Mouse (Mus musculus) urinary bladder, postnatal 0 days (tissue): ENCODE data around the gene Rnf39. TPM values are rescaled to one million over a fixed set of nuclear protein-coding genes. Genes with fewer than 3 reads are reported as not detected.

Experiments used
- polyA plus RNA-seq: library from polyadenylated mRNA; unstranded; fragments of >200 nt; fragmentation: Nextera tagmentation; extraction: Ambion mirVana; gene quantifications from 2 replicates; pipeline ENCODE4 v1.2.1, GENCODE M21; 2015

Gene Rnf39
- polyA plus RNA-seq = 5.2 and 7.4 TPM in 2 replicates

GRCm38 (mm10) chr17:36942791-36943471 is at the start of gene Rnf39:
Rnf39 (plus strand) TSS chr17:36942918.

GRCm38 (mm10) chr17:36897552-36898205 is 45.0 kb upstream of the Rnf39 start, which contains the start of gene Trim31:
Trim31 (plus strand) TSS chr17:36898118.

GRCm38 (mm10) chr17:36950981-36951947 is 8.5 kb downstream of the Rnf39 start, which contains the start of gene Ppp1r11:
Ppp1r11 (minus strand) TSS chr17:36951741.

GRCm38 (mm10) chr17:36957999-36958743 is 15.5 kb downstream of the Rnf39 start, which contains the start of the genes Znrd1 and Znrd1as:
Znrd1 (minus strand) TSS chr17:36958559.
Znrd1as (plus strand) TSS chr17:36958592.

GRCm38 (mm10) chr17:36981221-36981813 is 38.6 kb downstream of the Rnf39 start, which contains the start of gene 2410137M14Rik:
2410137M14Rik (minus strand) TSS chr17:36981237.

GRCm38 (mm10) chr17:36989437-36989836 is 46.7 kb downstream of the Rnf39 start, which contains the start of gene H2-M5:
H2-M5 (minus strand) TSS chr17:36989537.

Other genes starting within 250 kb of the Rnf39 start
- gene H2-M10.5, start 170.0 kb upstream of the Rnf39 start, polyA plus RNA-seq = not detected in 2 replicates
- not detected in 2 replicates for gene H2-M10.6, start 130.7 kb upstream of the Rnf39 start, polyA plus RNA-seq
- gene Trim26, start 105.8 kb upstream of the Rnf39 start, polyA plus RNA-seq = 26.9 and 28.6 TPM in 2 replicates
- gene Trim15, start 75.7 kb upstream of the Rnf39 start, polyA plus RNA-seq = 0.06 TPM in 1 of 2 replicates, not detected in the other
- 0.52 and 1.4 TPM in 2 replicates for gene Trim10, start 73.3 kb upstream of the Rnf39 start, polyA plus RNA-seq
- not detected in 2 replicates for gene Trim40, start 52.8 kb upstream of the Rnf39 start, polyA plus RNA-seq
- not detected in 2 replicates for gene Trim31, start 44.8 kb upstream of the Rnf39 start, polyA plus RNA-seq
- 103 and 106 TPM in 2 replicates for gene Ppp1r11, start 8.8 kb downstream of the Rnf39 start, polyA plus RNA-seq
- 45.3 and 49.1 TPM in 2 replicates for gene Znrd1, start 15.6 kb downstream of the Rnf39 start, polyA plus RNA-seq
- 4.8 and 5.9 TPM in 2 replicates for gene Znrd1as, start 15.7 kb downstream of the Rnf39 start, polyA plus RNA-seq
- 0.25 TPM in 1 of 2 replicates, not detected in the other for gene 2410137M14Rik, start 38.3 kb downstream of the Rnf39 start, polyA plus RNA-seq
- gene H2-M5, start 46.6 kb downstream of the Rnf39 start, polyA plus RNA-seq = 0.34 and 0.47 TPM in 2 replicates
- 22.6 and 30.9 TPM in 2 replicates for gene Zfp57, start 58.2 kb downstream of the Rnf39 start, polyA plus RNA-seq
- not detected in 2 replicates for gene Mog, start 80.5 kb downstream of the Rnf39 start, polyA plus RNA-seq
- 9.2 and 9.7 TPM in 2 replicates for gene Gabbr1, start 103.0 kb downstream of the Rnf39 start, polyA plus RNA-seq
- gene Olfr90, start 145.6 kb downstream of the Rnf39 start, polyA plus RNA-seq = not detected in 2 replicates
- gene Olfr91, start 155.4 kb downstream of the Rnf39 start, polyA plus RNA-seq = not detected in 2 replicates
- gene Olfr92, start 177.2 kb downstream of the Rnf39 start, polyA plus RNA-seq = not detected in 2 replicates
- gene Olfr93, start 218.6 kb downstream of the Rnf39 start, polyA plus RNA-seq = not detected in 2 replicates